14 mouse cellular contexts compared by ENCODE assay signal in the genomic region with DNA sequence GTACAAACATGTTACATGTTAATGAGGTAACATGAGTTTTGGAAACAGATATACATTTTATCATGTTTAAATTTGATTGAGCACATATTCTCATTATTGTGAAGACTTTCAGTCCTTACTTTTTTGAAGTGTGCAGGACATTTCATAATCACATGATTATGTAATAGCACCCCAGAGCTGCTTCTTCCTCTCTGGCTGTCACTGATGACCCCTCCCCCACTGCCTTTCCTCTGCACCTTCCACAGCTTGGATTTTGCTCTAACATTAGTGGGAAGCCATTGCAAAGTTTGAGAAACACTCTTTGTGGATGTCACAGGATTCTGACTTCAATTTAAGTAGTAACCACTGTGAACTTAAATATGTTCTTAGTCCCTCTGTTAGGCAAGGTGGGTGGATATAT.
"Had no signal": no experiment of that assay in that cellular context is flagged by ENCODE, and none has a peak within 500 bp of the region (broad histone marks: within the 10 kb centered on the region; RNA-seq: fewer than 3 reads in every experiment).

No protein-coding gene starts in this region.

- DNase-seq: kidney, adult 8-10 months; kidney, postnatal 25 days; layer of hippocampus, adult 9-11 months; layer of hippocampus, postnatal 36 days; right cerebral cortex, postnatal 14 days; thymus, adult 2 months; thymus, postnatal 25 days had no signal

- H3K36me3 ChIP-seq: limb, embryonic 12.5 days; midbrain, embryonic 15.5 days; stomach, embryonic 15.5 days had no signal

- H3K9ac ChIP-seq: limb, embryonic 12.5 days; midbrain, embryonic 15.5 days; stomach, embryonic 15.5 days had no signal

- H3K27me3 ChIP-seq: limb, embryonic 12.5 days; megakaryocyte, embryonic 14.5 days; midbrain, embryonic 15.5 days; stomach, embryonic 15.5 days had no signal

- H3K9me3 ChIP-seq: limb, embryonic 12.5 days; megakaryocyte, embryonic 14.5 days; midbrain, embryonic 15.5 days; stomach, embryonic 15.5 days had no signal

- H3K4me1 ChIP-seq: limb, embryonic 12.5 days; midbrain, embryonic 15.5 days; stomach, embryonic 15.5 days had no signal

- H3K27ac ChIP-seq: limb, embryonic 12.5 days; midbrain, embryonic 15.5 days; stomach, embryonic 15.5 days had no signal

- H3K4me2 ChIP-seq: limb, embryonic 12.5 days; liver, embryonic 11.5 days; midbrain, embryonic 11.5 days; midbrain, embryonic 15.5 days; stomach, embryonic 15.5 days had no signal

- ATAC-seq: intestine, embryonic 16.5 days; midbrain, embryonic 15.5 days had no signal

- H3K4me3 ChIP-seq: limb, embryonic 12.5 days; megakaryocyte, embryonic 14.5 days; midbrain, embryonic 15.5 days; stomach, embryonic 15.5 days had no signal
